Mouse (Mus musculus) sigmoid colon, adult 10 weeks (tissue): Measurements from ENCODE around the gene Cnn2. TPM values are rescaled to one million over a fixed set of nuclear protein-coding genes. Genes with fewer than 3 reads are reported as not detected.

Experiments used
- polyA plus RNA-seq: library from polyadenylated mRNA; stranded (reverse); fragments of 350-450 nt; fragmentation: Illumina TruSeq; extraction: RNeasy Lipid Tissue Mini Kit (QIAGEN cat#74804); gene quantifications from one replicate; pipeline ENCODE4 v1.2.3, GENCODE M21; 2014; ENCODE audit warnings: low read depth, low replicate concordance

The Cnn2 gene
- polyA plus RNA-seq: 4.2 TPM

DNA sequence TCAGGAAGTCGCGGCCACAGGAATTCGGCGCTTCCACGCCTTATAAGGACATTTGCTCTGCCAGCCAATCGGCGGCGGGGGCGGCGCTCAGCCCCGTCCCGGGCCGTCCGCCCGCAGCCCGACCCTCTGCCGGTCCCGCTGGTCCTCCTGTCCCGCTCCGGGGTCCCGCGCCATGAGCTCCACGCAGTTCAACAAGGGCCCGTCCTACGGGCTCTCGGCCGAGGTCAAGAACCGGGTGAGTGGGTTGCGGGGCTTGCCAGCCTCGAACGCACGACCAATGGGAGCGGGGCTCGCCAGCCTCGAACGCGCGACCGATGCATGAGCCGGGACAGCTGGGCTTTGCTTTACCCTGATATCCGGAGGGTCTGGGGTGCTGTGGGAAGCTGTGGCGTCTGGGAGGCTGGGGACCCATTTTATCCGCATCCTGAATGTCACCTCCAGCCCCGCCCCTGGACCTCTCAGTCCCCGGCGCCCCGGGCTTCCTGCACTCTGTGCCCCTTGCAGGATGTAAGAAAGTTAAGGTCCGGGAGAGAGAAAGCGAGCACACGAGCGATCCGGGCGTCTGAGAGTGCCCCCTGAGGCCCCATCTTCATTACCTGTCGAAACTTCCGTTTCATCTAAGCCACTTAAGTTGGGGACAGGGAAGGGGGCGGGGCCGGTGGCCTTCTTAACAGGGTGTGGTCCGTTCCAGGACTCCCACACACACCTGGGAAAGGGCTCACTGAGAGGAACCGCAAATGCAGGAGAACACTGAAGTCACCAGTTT is at the start of gene Cnn2:
Gene Cnn2, plus strand, starts transcription at position 79 of the 766 bp plus-strand sequence.

DNA sequence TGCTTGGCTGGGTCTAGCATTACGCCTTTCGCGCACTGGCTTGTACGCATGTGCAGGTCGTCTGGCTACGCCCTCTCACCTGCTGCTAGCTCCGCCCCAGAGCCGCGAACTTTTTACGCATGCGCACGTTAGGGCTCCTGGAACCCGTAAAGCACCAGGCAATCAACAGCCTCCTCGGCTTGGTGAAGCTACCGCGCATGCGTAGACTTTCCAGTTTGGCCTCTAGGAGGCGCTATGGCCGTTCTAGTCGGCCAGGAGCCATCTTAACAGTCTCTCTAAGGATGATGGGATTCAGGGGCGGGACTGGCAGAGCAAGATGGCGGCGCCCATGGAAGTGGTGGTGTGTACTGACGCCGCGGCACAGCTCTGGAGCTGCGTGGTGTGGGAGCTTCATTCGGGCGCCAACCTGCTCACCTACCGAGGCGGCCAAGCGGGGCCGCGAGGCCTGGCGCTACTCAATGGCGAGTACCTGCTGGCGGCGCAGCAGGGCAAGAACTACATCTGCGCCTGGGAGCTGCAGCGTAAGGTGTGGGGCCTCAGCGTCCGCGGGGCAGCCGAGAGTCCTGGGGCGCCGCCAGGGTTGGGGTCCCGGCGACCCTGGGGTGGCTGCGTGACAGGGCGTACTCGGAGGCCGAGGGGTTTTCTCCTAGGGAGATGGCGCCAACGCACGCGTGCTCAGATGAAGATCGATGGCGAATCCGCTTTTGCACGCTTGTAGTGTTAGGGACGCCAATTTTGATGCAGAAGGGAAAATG is 28.4 kb upstream of the Cnn2 start, which contains the start of gene Wdr18:
Gene Wdr18, plus strand, starts transcription at position 306 of the 755 bp plus-strand sequence.

DNA sequence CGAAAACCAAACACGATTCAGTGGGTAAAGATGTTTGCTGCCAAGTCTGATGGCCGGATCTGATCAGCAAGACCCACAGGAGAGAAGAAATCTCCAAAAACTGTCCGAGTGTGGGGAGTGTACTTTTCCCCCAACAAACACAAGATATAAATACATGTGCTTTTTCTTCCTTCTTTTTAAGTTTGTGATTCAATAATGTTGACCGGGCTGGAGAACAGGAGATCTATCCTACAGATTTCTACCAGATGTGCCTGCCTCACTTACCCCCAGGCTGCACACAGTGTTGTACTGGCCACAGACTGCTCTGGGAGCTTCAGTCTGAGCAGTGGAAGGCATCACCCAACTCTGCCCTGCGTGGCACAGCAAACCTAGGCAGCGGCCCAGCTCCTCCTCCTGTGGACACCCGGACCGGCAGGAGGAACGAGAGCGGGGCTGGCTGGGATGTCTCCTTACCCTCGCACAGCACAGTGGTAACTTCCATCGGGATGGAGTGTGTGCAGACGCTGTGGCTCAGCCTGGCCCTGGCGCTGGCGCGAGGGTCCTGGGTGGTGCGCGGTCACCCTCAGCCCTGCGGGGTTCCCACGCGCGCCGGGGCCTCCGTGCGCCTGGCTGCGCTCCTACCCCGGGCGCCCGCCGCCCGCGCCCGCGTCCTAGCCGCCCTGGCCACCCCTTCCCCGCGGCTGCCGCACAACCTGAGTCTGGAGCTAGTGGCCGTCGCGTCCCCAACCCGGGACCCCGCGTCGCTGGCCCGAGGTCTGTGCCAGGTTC is 17.8 kb upstream of the Cnn2 start, which contains the start of gene Grin3b:
Gene Grin3b, plus strand, starts transcription at position 301 of the 768 bp plus-strand sequence.

GRCm38 (mm10) chr10:79984195-79984816 is 4.1 kb upstream of the Cnn2 start, which contains the start of gene Tmem259:
TSS of gene Tmem259 (minus strand) at chr10:79984330.

DNA sequence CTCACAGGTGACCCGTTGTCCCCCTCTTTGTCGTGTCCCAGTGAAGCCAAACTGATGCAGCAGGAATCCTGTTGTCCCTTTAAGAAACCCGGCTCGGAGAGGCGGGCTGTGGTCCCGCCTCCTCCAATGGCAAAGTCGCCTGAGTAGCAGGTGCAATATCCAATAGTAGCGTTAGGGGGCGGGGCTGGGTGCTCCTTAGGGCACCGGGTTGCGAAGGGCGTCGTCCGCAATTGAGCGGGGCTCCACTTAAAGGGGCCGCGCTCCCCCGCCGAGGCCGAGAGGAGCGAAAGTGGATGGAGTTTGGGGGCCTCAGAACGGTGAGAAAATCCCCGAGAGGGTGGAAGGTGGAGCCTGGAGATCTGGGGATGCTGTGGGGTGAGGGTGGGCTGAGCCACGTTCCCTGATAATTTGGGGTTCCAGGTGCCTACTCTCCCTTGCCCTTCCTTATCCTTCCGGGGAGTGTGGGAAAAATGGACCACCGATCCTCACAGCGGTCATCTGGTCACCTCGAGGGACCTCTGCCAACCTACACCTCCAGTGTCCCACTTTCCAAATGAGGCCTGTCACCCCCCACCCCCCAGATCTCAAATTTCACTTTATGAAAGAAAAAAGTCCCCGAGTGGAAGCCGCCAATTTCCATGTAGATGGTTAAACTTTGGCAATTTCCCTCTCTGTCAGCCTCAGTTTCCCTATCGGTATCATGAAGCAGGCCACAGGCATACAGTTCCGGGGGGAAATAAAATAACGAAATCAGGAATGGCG is 8.1 kb downstream of the Cnn2 start, which contains the start of gene Abca7:
Gene Abca7, plus strand, starts transcription at position 223 of the 762 bp plus-strand sequence.

DNA sequence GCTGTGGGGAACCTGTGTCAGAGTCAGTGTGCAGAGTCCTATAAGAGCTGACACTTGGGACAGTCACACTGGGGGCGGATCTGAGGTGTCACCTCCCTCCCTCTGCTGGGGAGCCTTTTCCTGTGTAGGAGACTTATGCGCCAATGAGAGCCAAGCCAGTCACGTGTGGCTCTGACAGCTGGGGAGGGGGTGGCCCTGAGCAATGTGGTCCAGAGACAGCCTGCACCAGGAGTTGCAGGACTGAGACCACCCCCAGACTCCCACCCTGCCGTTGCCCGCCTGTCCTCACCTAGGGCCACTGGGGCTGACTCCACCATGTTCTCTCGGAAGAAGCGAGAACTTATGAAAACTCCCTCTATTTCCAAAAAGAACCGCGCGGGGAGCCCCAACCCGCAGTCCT is 28.1 kb downstream of the Cnn2 start, which contains the start of gene Arhgap45:
Gene Arhgap45, plus strand, starts transcription at position 143 of the 400 bp plus-strand sequence.

GRCm38 (mm10) chr10:80039559-80039979 is 51.2 kb downstream of the Cnn2 start, which contains the start of gene Polr2e:
TSS of gene Polr2e (minus strand) at chr10:80039795.

Other genes with a start within 250 kb of the Cnn2 start
- gene Polrmt, start 242.0 kb upstream of the Cnn2 start, polyA plus RNA-seq: 0.82 TPM
- gene Fgf22, start 233.5 kb upstream of the Cnn2 start, polyA plus RNA-seq: not detected
- 0.73 TPM for gene Rnf126, start 221.6 kb upstream of the Cnn2 start, polyA plus RNA-seq
- 2.5 TPM for gene Fstl3, start 211.3 kb upstream of the Cnn2 start, polyA plus RNA-seq
- gene Prss57, start 197.6 kb upstream of the Cnn2 start, polyA plus RNA-seq: not detected
- 0.69 TPM for gene Palm, start 195.0 kb upstream of the Cnn2 start, polyA plus RNA-seq
- gene Misp, start 167.6 kb upstream of the Cnn2 start, polyA plus RNA-seq: 12.8 TPM
- 91.3 TPM for gene Ptbp1, start 134.2 kb upstream of the Cnn2 start, polyA plus RNA-seq
- not detected for gene Prtn3, start 114.1 kb upstream of the Cnn2 start, polyA plus RNA-seq
- not detected for gene Plppr3, start 114.0 kb upstream of the Cnn2 start, polyA plus RNA-seq
- gene Elane, start 102.3 kb upstream of the Cnn2 start, polyA plus RNA-seq: not detected
- 0.88 TPM for gene Cfd, start 97.7 kb upstream of the Cnn2 start, polyA plus RNA-seq
- 0.19 TPM for gene Med16, start 79.7 kb upstream of the Cnn2 start, polyA plus RNA-seq
- gene Gm26602, start 77.7 kb upstream of the Cnn2 start, polyA plus RNA-seq: not detected
- gene Kiss1r, start 71.6 kb upstream of the Cnn2 start, polyA plus RNA-seq: 0.35 TPM
- 21.3 TPM for gene R3hdm4, start 67.4 kb upstream of the Cnn2 start, polyA plus RNA-seq
- 2.5 TPM for gene Arid3a, start 61.5 kb upstream of the Cnn2 start, polyA plus RNA-seq
- gene Wdr18, start 28.4 kb upstream of the Cnn2 start, polyA plus RNA-seq: 0.79 TPM
- gene Grin3b, start 17.9 kb upstream of the Cnn2 start, polyA plus RNA-seq: not detected
- 0.22 TPM for gene Tmem259, start 4.3 kb upstream of the Cnn2 start, polyA plus RNA-seq
- 0.41 TPM for gene Abca7, start 7.9 kb downstream of the Cnn2 start, polyA plus RNA-seq
- gene Arhgap45, start 28.1 kb downstream of the Cnn2 start, polyA plus RNA-seq: not detected
- 0.63 TPM for gene Polr2e, start 51.2 kb downstream of the Cnn2 start, polyA plus RNA-seq
- 21.4 TPM for gene Gpx4, start 58.6 kb downstream of the Cnn2 start, polyA plus RNA-seq
- 1.6 TPM for gene Sbno2, start 117.0 kb downstream of the Cnn2 start, polyA plus RNA-seq
- gene Stk11, start 127.2 kb downstream of the Cnn2 start, polyA plus RNA-seq: 6.7 TPM
- 0.50 TPM for gene Atp5d, start 150.0 kb downstream of the Cnn2 start, polyA plus RNA-seq
- not detected for gene Cbarp, start 152.3 kb downstream of the Cnn2 start, polyA plus RNA-seq
- 13.1 TPM for gene Midn, start 159.7 kb downstream of the Cnn2 start, polyA plus RNA-seq
- gene Cirbp, start 177.4 kb downstream of the Cnn2 start, polyA plus RNA-seq: 23.0 TPM
- gene 1600002K03Rik, start 184.4 kb downstream of the Cnn2 start, polyA plus RNA-seq: not detected
- gene Efna2, start 190.9 kb downstream of the Cnn2 start, polyA plus RNA-seq: 0.79 TPM
- 4.9 TPM for gene Mum1, start 237.8 kb downstream of the Cnn2 start, polyA plus RNA-seq